Mouse (Mus musculus): ENCODE measurements around the gene Lin37.

Gene Lin37

DNA sequence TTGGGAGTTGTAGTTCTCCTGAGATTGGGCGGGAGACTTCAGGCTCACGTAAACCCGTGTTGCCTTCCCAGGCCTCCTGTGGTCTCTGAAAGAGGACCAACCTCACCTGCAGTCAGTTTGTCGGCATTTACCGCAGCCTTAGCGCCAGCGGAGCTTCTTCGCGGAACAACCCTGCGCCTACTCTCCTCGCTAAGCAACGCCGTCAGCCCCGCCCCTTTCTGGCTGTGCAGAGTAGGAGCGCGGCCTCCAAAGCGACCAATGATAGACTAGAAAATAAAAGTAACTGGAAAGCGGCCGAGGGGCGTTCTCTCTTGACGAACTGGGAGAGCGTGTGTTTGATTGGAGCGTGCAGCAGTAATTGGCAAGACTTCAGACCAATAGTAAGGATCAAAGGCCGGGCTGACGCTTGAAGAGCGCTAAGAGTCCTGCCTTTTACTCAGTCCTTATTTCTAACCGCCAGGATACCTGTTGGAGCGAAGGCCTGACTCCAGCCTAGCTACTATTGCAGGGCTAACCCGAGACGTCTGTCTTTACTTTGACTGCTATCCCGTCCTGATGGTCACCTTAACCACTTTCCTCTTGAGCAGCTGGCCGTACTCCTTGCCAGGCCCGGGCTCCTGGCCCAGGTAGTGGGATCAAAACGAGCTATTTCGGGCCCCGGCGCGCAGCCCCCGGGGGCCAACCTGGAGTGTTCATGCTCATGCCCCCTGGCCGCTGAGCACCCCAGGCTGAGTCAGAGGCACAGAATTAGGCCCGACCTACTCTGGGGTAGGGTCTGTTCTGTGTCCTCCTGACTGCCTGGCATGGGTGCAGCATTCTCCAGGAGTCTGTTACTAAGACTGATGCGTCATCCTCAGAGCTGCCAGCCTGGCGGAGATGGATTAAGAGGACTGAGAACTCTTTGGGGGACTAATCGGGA, 7.3 kb downstream of the Lin37 start, which contains the start of the genes Hspb6 and Proser3:
Gene Hspb6, plus strand, starts transcription at position 77 of the 919 bp plus-strand sequence.
Gene Proser3, minus strand, starts transcription at position 198 of the 919 bp plus-strand sequence.
- under 1% methylated on average over 44 of the region's 44 CpGs for WGBS

- WGBS, result 2% methylated on average over 10 of the region's 10 CpGs
Observed at GRCm38 (mm10) chr7:30551445-30552101, 8.1 kb downstream of the Lin37 start.

DNA sequence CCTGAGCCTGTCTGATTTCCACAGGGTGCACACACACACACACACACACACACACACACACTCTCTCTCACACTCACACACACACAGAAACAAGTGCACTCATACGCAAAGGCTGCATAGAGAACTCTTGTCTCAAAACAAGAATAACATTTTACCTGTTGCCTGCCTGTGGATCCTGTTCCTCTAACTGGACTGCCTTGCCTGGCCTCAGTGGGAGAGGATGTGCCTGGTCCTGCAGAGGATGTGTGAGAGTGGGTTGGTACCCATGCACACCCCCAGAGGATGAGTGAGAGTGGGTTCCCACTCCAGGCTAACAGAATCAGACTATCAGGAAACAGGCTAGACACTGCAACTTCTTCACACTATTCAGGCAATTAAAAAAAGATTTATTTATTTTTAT, 9.0 kb downstream of the Lin37 start:
- WGBS, result 95% methylated on average over 1 of the region's 1 CpGs

DNA sequence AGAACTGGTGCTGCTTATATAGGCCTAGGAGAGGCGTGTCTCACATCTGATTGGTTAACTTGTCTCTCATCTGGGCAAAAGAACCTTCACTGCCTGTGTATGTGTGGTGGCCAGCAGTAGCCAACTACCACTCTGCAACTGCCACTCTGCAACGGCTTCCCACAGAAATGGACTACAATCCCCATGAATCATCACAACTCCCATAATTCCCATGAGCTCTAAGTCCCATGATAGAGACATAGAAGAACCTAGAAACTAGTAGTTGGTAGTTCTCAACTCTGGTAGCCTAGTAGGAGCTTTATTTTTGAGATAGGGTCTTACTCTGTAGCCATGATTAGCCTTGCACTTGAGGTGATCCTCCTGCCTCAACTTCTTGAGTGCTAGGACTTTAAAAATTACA, 9.8 kb downstream of the Lin37 start:
- 84% methylated on average over 2 of the region's 2 CpGs for WGBS

DNA sequence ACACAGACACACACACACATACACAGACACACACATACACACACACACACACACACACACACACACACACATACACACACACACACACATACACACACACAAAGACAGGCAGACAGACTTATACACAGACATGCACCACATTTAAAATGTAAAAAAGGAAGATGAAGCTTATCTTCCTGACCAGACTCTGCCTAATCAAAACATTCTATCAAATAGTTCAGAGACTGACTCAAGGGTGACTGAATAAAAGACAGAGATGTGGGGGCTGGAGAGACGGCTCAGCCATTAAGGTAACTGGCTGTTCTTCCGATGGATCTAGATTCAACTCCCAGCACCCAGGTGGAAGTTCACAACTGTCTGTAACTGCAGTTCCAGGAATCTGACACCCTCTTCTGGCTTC, 15.3 kb downstream of the Lin37 start:
- WGBS, result 96% methylated on average over 2 of the region's 2 CpGs

DNA sequence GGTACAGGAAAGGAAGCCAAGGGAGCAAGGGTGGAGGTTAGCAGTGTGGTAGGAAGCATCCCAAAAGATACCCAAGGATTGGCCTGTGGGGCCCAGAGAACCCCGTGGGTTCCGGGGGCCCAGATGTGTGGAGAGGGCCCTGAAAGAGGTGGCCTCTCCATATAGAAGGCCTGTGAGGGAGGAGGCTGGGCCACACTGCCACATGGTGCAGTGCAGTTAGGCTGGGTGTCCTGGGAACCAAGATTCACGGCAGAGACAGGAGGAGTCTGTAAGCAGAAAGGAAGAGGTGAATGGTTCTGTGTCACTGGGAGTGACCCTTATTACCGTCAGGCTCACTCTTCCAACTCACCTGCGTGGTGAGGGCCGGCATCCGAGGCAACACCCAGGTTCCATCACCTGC, 19.1 kb downstream of the Lin37 start:
- WGBS, result 92% methylated on average over 7 of the region's 7 CpGs

DNA sequence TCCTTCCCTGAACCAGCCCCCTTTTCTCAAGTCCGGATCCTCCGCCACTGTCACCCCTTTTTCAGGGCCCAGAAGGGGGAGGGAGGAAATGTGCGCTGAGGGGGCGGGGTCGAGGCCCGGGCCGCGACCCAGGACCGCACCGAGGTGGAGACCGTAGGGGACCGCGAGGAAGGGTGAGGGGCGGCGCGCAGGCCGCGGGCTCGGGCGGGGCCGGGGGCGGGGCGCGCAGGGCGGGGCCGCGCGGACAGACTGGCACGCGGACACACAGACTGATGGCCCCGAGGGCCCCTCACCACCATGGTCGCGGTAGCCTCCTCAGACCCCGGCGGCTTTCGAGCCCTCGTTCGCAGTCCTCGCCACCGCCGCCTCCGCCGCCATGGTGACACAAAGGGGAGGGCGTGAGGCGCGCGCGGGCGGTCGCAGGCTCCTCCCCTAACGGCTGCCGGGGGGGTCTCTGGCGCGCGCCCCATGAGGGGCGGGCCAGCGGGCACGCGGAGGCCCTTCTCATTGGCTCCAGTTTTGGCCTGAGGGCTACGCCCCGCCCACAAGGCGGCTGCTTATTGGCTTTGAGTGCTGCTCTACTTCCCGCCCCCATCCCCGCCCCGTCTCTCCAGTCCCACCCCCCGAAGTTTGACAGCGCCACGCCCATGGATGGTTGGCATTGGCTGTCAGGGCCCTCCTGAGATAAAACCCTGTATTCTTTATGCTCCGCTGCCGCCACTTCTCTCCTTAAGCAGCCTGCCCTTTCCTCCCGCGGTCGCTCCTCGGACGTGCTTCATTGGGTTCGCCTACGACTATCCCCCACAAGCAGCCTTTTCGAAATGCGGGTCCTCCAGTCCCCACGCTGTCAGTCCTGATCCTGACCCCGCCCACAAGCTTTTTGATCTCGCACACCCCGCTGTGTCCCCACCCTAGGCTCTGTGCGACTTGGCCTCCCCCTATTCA, 24.7 kb downstream of the Lin37 start, which contains the start of gene Arhgap33:
Gene Arhgap33, minus strand, starts transcription at position 428 of the 945 bp plus-strand sequence.
- WGBS, result under 1% methylated on average over 82 of the region's 84 CpGs

DNA sequence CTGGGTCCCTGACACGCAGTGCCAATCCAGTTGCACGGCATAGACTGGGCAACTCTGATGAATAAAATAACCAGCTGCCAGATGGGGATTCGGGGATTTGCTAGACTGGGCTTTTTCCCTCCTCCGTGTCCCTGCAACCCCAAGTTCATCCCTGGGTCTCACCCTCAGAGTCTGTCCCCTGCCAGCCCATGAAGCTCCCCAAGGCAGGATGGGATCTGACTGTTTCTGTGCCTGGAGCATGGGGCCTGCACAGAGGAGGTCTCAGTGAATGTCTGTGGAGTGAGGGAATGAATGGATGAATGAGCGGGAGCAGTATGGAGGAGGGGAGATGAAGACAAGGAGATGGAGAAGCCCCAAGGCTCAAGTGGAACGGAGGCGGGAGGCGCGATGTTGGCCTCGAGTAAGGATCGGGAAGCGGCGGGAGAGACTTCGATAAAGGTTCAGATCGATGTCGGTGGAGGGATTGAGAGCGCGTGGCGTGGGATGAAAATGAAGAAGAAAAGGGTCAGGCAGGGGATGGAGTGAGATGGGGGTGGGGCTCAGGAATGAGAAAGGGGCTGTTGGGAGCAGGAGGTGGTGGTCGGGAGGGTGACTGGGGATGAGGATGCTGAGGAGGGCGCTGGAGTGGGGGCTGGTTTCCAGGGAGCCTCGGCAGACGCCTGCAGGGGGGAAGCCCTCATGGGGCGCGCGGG, 25.6 kb downstream of the Lin37 start:
- 5% methylated on average over 26 of the region's 26 CpGs for WGBS

DNA sequence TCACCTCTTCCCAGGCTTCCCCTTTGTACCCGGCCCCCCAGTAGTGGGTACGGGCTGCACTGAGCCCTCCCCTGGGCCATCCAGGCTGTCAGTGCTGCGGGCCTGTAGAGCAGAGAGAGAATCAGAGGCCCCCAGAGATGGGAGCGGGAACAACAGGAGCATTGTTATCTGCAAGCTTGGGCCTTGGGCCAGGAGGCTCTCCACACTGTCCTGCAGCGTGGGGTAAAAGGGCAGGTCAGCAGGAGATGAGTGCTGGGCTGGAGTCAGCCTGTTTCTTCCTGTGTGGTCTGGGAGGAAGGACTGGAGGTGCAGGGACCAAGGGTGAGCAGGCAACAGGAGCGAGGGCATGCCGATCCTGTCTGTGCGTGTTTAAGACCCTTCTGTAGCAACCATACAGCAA, 26.7 kb downstream of the Lin37 start:
- 21% methylated on average over 8 of the region's 8 CpGs for WGBS

GRCm38 (mm10) chr7:30531291-30531815, 28.3 kb downstream of the Lin37 start:
- WGBS, result 44% methylated on average over 9 of the region's 9 CpGs

DNA sequence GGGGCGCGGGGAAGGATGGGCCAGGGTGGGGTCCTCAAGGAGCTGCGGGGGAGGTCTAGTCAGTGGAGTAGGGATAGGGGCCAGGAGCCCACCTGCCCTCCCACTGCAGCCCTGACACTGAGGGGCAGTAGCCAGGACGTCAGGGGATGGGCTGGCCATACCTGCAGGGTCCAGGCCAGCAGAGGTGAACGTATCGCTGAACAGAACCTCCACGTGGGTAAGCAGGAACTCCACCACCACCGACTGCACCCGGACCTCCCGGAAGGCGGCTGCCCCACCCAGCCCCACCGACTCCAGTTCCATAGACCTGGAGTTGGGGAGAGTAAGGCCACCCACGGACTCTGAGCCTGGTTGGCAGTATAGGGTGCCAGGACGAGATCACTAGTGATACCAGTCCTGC, 32.7 kb downstream of the Lin37 start:
- WGBS, result 66% methylated on average over 14 of the region's 14 CpGs

DNA sequence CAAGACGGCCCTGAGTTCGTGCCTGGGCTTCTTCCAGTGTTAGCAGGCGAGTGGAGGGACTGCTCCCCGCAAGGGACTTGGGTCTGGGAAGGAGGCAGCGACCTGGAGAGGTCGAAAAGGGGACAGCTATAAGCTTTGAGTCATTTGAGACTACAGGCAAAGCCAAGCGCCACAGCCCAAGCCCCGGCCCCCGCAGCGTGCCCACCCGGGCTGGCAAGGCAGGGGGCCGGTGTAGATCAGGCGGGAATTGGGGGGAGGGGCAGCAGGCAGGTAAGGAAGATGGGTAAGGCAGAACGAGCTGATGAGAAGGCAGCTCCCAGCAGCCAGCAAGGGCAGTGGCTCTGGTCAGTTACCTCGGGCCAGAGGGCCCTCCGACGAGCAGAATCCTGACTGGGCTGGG, 33.2 kb downstream of the Lin37 start:
- 48% methylated on average over 17 of the region's 17 CpGs for WGBS

DNA sequence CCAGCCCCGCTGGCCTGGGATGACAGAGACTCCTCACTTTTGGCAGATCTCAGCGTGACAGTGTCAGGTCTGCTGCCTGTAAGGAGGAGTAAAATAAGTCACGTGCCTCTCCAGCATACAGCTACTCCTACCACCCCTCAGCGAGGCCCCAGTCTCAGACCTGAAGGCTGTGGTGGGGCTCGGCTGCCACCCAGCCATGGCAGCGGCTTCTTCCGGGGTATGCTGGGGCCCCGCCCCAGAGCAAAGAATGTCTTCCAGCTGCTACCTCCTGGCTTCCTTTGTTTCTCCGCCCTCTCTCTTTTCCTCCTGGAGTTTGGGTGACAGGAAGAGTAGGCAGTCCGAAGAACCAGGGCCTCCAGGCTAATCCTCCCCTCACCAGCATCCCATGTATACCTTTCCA, 33.7 kb downstream of the Lin37 start:
- WGBS, result 48% methylated on average over 10 of the region's 10 CpGs

- WGBS, result 81% methylated on average over 6 of the region's 6 CpGs
Observed at GRCm38 (mm10) chr7:30524487-30524886, 35.2 kb downstream of the Lin37 start.

DNA sequence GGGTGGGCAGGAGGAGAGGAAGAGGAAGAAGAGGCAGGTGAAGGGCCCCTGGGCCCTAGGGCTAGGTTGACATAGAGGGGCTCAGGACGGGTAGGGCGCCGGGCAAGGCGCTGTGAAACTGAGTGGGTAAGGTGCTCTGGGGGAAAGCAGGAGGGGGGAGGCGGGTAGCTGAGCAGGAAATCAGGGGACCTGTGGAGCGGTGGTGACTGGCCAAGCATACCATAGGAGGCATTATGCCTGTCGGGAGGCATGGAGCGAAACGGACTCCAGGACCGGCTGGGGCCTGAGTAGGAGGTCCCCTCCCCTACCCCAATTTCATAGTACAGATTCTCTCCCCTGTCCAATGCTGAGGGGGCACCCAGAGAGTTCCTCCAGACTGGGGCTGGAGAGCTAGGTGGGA, 36.8 kb downstream of the Lin37 start:
- 85% methylated on average over 10 of the region's 10 CpGs for WGBS

DNA sequence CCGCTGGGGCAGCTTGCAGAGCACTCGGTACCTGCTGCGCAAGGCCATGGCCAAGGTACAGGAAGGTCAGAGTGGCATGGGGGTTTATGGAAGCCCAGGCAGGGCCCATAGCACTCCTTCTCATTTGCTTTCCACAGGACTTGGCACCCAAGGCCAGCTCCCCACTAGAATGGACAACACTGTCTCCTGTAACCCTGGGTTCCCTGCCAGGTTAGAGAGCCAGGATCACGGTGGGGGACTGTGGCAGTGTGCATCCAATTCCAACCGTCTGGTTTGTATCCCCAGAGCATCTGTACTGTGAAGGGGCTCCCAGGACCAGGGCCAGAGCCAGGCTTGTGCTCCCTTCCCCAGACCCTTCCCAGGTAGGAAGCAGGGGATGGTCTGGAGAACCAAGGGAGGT, 38.8 kb downstream of the Lin37 start:
- 61% methylated on average over 5 of the region's 5 CpGs for WGBS

DNA sequence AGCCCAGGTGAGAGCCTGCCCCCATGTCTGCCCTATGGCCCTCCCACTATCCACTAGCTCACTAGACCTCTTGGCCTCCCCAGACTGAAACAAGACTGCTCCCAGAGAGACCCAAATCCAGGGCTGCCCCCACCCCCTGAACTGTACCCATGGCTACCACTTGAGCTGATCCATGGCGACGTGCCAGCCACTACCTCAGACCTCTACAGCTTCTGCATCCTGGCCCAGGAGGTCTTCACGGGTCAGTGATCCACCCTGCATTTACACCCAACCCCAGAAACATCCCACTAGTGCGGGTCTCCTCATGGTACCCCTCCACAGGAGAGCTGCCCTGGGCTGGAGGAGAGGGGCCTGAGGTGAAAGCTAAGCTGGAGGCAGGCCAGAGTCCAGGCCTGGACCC, 39.2 kb downstream of the Lin37 start:
- WGBS, result 73% methylated on average over 4 of the region's 4 CpGs

DNA sequence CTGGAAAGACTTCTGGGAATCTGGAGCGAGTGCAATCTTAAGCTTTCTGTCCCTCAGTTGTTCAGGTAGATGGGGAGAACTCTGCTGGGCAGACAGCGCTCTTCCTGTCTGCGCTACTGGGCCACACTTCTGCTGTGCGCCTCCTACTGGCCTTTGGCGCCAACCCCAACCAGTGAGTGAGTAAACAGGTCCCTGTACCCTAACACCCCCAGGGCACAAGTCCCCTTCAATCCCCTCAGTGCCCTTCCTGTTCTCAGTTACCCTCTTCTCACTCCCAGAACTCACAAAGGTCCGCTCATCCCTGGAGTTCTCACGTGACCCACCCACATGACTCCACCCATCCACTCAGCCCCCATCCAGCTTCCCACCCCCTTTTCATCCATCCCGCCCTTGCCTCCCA, 41.3 kb downstream of the Lin37 start:
- 50% methylated on average over 8 of the region's 8 CpGs for WGBS

DNA sequence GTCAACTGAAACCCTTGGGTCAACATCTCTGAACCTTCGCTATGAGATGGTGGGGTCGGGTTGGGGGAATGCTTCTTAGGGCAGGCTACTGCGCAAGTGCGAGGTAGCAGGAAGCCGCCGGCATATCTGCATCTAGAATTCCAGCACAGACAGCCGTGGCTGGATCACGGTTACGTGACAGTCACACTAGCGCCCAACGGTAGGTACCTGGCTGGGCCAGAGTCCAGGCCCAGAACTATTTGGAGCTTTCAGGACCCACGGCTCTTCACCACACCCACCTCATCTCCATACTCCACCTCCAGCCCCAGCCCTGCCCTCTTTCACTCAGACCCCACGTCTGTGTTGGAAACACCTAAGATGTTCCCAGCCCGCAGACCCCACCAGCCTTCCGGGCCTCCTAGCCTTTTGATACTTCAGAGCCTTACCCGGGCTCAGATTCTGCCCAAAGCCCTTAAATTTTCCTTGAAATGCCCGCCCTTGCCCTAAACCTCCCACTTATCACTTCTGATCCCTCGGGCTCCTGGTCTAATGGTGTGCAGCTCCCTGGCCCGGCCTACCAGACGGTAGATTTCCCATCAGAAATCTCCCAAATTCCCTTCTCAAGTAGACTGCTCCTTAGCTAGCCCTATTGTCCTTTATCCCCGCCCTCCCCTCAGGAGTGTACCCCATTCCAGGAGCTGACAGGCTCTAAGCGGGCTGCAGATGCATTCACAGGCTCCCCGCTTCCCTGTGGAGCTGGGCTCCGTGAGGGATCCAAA, 44.5 kb downstream of the Lin37 start:
- WGBS, result 80% methylated on average over 24 of the region's 24 CpGs

GRCm38 (mm10) chr7:30508061-30508460, 51.6 kb downstream of the Lin37 start:
- WGBS, result 70% methylated on average over 4 of the region's 4 CpGs

Measured in cerebral cortex, adult 2 months (tissue).